Mouse (Mus musculus): Measurements from ENCODE around the gene Kctd15. TPM values are rescaled to one million over a fixed set of nuclear protein-coding genes. Genes with fewer than 3 reads are reported as not detected.

The Kctd15 gene
- polyA plus RNA-seq (2015; fragmentation: Nextera tagmentation; extraction: Ambion mirVana): 0.47 and 0.63 TPM in 2 replicates

GRCm38 (mm10) chr7:34656632-34657031 is at the start of gene Kctd15:
TSS of gene Kctd15 (minus strand) at chr7:34656732.
- peak within 1 kb of the TSS; percentile 65 for H3K9ac ChIP-seq (replicated peaks)
- peaks cover 40% of the 10 kb centered on the region for H3K27me3 ChIP-seq (ENCODE audit: insufficient read depth, low read length)
- H3K4me1 ChIP-seq (ENCODE audit: insufficient read depth): peaks cover 6% of the 10 kb centered on the region
- H3K4me2 ChIP-seq (ENCODE audit: low read depth, low read length): peak within 1 kb of the TSS; percentile 88
- WGBS (ENCODE audit: insufficient replicate concordance): 67% methylated on average over 5 of the region's 5 CpGs
- H3K27ac ChIP-seq (ENCODE audit: low read depth): peak within 1 kb of the TSS; percentile 80
- peak within 1 kb of the TSS; percentile 52 for H3K4me3 ChIP-seq (ENCODE audit: low read depth, low read length)
- DNase-seq: no peak
- no peak for ATAC-seq
- no peaks in the 10 kb centered on the region for H3K36me3 ChIP-seq (replicated peaks; ENCODE audit: insufficient read depth, low read length)
- no peak for TF ChIP-seq EP300 (IDR thresholded peaks at IDR 0.05; ENCODE audit: low read depth)
- no peak for TF ChIP-seq CTCF (IDR thresholded peaks at IDR 0.05; ENCODE audit: low read depth)
- no peaks in the 10 kb centered on the region for H3K9me3 ChIP-seq (ENCODE audit: low read length)

- DNase-seq (no peak), ATAC-seq (no peak)
- Histone ChIP-seq H3K4me3 (ENCODE audit: low read depth, low read length) (no peak overlapping the region), H3K27ac (ENCODE audit: low read depth) (no peak overlapping the region), H3K4me1 (ENCODE audit: insufficient read depth) (no peaks in the 10 kb centered on the region), H3K9me3 (ENCODE audit: low read length) (no peaks in the 10 kb centered on the region; the same call in 1 of the 2 replicates), H3K27me3 (ENCODE audit: insufficient read depth, low read length) (no peaks in the 10 kb centered on the region), H3K36me3 (replicated peaks; ENCODE audit: insufficient read depth, low read length) (no peaks in the 10 kb centered on the region), H3K4me2 (ENCODE audit: low read depth, low read length) (no peak overlapping the region), H3K9ac (replicated peaks) (no peak overlapping the region)
- TF ChIP-seq EP300 (IDR thresholded peaks at IDR 0.05; ENCODE audit: low read depth) (no peak), CTCF (IDR thresholded peaks at IDR 0.05; ENCODE audit: low read depth) (no peak)
- WGBS (ENCODE audit: insufficient replicate concordance): 53% methylated on average over 4 of the region's 4 CpGs
These were observed 47.9 kb upstream of the Kctd15 start for GRCm38 (mm10) chr7:34704401-34704800.

GRCm38 (mm10) chr7:34703437-34703836 is 46.9 kb upstream of the Kctd15 start:
- Histone ChIP-seq H3K4me1 (ENCODE audit: insufficient read depth) (no peaks in the 10 kb centered on the region), H3K27ac (ENCODE audit: low read depth) (no peak overlapping the region), H3K4me3 (ENCODE audit: low read depth, low read length) (no peak overlapping the region), H3K9me3 (ENCODE audit: low read length) (no peaks in the 10 kb centered on the region; the same call in 1 of the 2 replicates), H3K27me3 (ENCODE audit: insufficient read depth, low read length) (no peaks in the 10 kb centered on the region), H3K4me2 (ENCODE audit: low read depth, low read length) (no peak overlapping the region), H3K36me3 (replicated peaks; ENCODE audit: insufficient read depth, low read length) (no peaks in the 10 kb centered on the region), H3K9ac (replicated peaks) (no peak overlapping the region)
- no peak for ATAC-seq
- TF ChIP-seq CTCF (IDR thresholded peaks at IDR 0.05; ENCODE audit: low read depth): no peak
- no peak for TF ChIP-seq EP300 (IDR thresholded peaks at IDR 0.05; ENCODE audit: low read depth)
- no peak for DNase-seq
- WGBS (ENCODE audit: insufficient replicate concordance): 46% methylated on average over 4 of the region's 4 CpGs

- no peaks in the 10 kb centered on the region; the same call in 1 of the 2 replicates for H3K9me3 ChIP-seq (ENCODE audit: low read length)
- DNase-seq (peak; percentile 39), ATAC-seq (no peak)
- H3K9ac ChIP-seq (replicated peaks): no peak overlapping the region
- no peak overlapping the region for H3K4me3 ChIP-seq (ENCODE audit: low read depth, low read length)
- TF ChIP-seq CTCF (IDR thresholded peaks at IDR 0.05; ENCODE audit: low read depth): no peak
- no peak for TF ChIP-seq EP300 (IDR thresholded peaks at IDR 0.05; ENCODE audit: low read depth)
- no peaks in the 10 kb centered on the region for H3K27me3 ChIP-seq (ENCODE audit: insufficient read depth, low read length)
- H3K4me2 ChIP-seq (ENCODE audit: low read depth, low read length): no peak overlapping the region
- H3K27ac ChIP-seq (ENCODE audit: low read depth): no peak overlapping the region
- no peaks in the 10 kb centered on the region for H3K4me1 ChIP-seq (ENCODE audit: insufficient read depth)
- WGBS (ENCODE audit: insufficient replicate concordance): 13% methylated on average over 11 of the region's 11 CpGs
- no peaks in the 10 kb centered on the region for H3K36me3 ChIP-seq (replicated peaks; ENCODE audit: insufficient read depth, low read length)
These were observed 46.3 kb upstream of the Kctd15 start for GRCm38 (mm10) chr7:34702718-34703351.

GRCm38 (mm10) chr7:34699888-34700287 is 43.4 kb upstream of the Kctd15 start:
- TF ChIP-seq EP300 (IDR thresholded peaks at IDR 0.05; ENCODE audit: low read depth): no peak
- no peak for TF ChIP-seq CTCF (IDR thresholded peaks at IDR 0.05; ENCODE audit: low read depth)
- no peak for ATAC-seq
- H3K4me2 ChIP-seq (ENCODE audit: low read depth, low read length): no peak overlapping the region
- no peak for DNase-seq
- H3K36me3 ChIP-seq (replicated peaks; ENCODE audit: insufficient read depth, low read length): no peaks in the 10 kb centered on the region
- H3K27me3 ChIP-seq (ENCODE audit: insufficient read depth, low read length): no peaks in the 10 kb centered on the region
- no peak overlapping the region for H3K9ac ChIP-seq (replicated peaks)
- no peak overlapping the region for H3K4me3 ChIP-seq (ENCODE audit: low read depth, low read length)
- no peak overlapping the region for H3K27ac ChIP-seq (ENCODE audit: low read depth)
- no peaks in the 10 kb centered on the region for H3K4me1 ChIP-seq (ENCODE audit: insufficient read depth)
- 68% methylated on average over 3 of the region's 3 CpGs for WGBS (ENCODE audit: insufficient replicate concordance)
- no peaks in the 10 kb centered on the region for H3K9me3 ChIP-seq (ENCODE audit: low read length)

- WGBS (ENCODE audit: insufficient replicate concordance): 79% methylated on average over 9 of the region's 9 CpGs
- H3K4me2 ChIP-seq (ENCODE audit: low read depth, low read length): no peak overlapping the region
- H3K9ac ChIP-seq (replicated peaks): no peak overlapping the region
- no peaks in the 10 kb centered on the region for H3K4me1 ChIP-seq (ENCODE audit: insufficient read depth)
- no peak overlapping the region for H3K27ac ChIP-seq (ENCODE audit: low read depth)
- no peak overlapping the region for H3K4me3 ChIP-seq (ENCODE audit: low read depth, low read length)
- H3K9me3 ChIP-seq (ENCODE audit: low read length): no peaks in the 10 kb centered on the region
- no peaks in the 10 kb centered on the region for H3K27me3 ChIP-seq (ENCODE audit: insufficient read depth, low read length)
- no peaks in the 10 kb centered on the region for H3K36me3 ChIP-seq (replicated peaks; ENCODE audit: insufficient read depth, low read length)
- no peak for TF ChIP-seq EP300 (IDR thresholded peaks at IDR 0.05; ENCODE audit: low read depth)
- no peak for TF ChIP-seq CTCF (IDR thresholded peaks at IDR 0.05; ENCODE audit: low read depth)
- DNase-seq: no peak
- ATAC-seq: no peak
These were observed 41.7 kb upstream of the Kctd15 start for GRCm38 (mm10) chr7:34698221-34698620.
